Mouse (Mus musculus): ENCODE results near the gene Asic4. TPM values are rescaled to one million over a fixed set of nuclear protein-coding genes. Genes with fewer than 3 reads are reported as not detected.
A peak's percentile ranks its signal among the peaks of the same experiment; 100 is the strongest.

Gene Asic4
- total and polyA plus RNA-seq, 3 experiments = 0.18 to 0.19 TPM; not detected in 1

DNA sequence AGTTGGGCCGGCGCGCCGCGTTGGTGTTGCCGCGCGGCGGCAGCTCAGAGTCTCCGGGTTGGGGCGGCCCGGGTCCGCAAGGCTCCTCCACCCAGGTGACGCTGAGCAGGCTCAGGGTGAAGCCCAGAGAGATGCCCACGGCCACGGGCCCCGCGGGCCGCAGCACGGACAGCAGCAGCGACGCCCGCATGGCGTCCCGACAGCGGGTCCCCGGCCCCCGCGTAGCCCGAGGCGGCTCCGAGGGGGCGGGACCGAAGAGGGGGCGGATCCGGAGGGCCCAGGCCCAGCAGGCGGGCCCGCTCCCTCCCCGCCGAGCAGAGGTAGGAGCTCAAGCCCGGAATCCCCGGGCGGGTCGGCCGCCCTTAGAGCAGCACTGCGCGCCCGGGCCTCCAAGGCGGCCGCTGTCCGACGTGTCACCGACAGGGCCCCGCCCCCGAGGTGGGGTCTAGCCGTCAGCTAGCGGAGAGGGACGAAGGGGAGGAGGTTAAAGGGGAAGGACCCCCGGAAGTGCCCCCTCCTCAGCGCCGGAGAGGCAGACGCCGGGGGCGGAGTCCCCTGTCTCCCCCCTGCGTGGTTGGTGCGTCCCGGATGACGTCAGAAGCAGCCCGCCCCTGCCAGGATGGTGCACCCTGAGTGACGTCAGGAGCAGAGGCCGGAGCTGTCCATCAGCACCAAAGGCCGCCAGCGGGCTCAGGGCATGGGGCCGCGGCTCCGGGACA, 28.8 kb downstream of the Asic4 start, which contains the start of the genes Chpf and Tmem198 (continued):
- TF ChIP-seq USF1 (IDR thresholded peaks at IDR 0.05; ENCODE audit: low read depth, low read length) (peak; percentile 25; the same call in 1 of the 2 replicates), MYC (IDR thresholded peaks at IDR 0.05; ENCODE audit: low read depth, low read length) (no peak), E2F4 (IDR thresholded peaks at IDR 0.05; ENCODE audit: borderline replicate concordance, low read depth, low read length) (no peak), MXI1 (IDR thresholded peaks at IDR 0.05; ENCODE audit: low read depth, low read length) (peak; percentile 94), ZKSCAN1 (IDR thresholded peaks at IDR 0.05; ENCODE audit: low read depth, low read length) (no peak), KAT2A (conservative IDR thresholded peaks at IDR 0.05; ENCODE audit: low read depth, low read length) (no peak; the same call in 1 of the 2 replicates), GABPA (IDR thresholded peaks at IDR 0.05; ENCODE audit: low read depth, low read length) (peak; percentile 75; the same call in 1 of the 2 replicates), CHD1 (IDR thresholded peaks at IDR 0.05; ENCODE audit: low read depth, low read length) (0 out of 2 replicates have a peak, but pooled peaks have one; percentile 90), EP300 (IDR thresholded peaks at IDR 0.05; ENCODE audit: low read depth in 1 of 2, low read length in 2 of 2) (no peak), CHD2 (IDR thresholded peaks at IDR 0.05; ENCODE audit: low read length) (no peak), MAZ (IDR thresholded peaks at IDR 0.05; ENCODE audit: low read depth, low read length) (peak; percentile 97), SMC3 (IDR thresholded peaks at IDR 0.05; ENCODE audit: low read depth, low read length) (no peak)

DNA sequence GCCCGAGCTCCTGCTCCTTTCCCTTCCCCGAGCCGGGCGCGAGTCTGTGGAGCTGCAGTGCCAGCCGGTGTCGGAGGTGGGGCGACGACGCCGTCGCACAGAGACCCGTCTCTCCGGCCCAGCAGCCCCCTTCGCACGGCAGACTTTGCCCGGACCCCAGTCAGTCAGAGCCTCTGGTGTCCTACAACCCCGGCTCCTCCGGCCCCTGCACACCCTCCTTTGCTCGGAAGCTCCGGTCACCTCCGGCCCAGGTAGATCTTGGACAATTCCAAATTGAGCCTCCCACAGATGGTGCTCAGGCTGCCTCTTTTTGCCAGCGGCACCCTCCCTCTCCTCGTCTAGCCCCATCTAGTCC, 29.4 kb downstream of the Asic4 start:
- TF ChIP-seq MEF2A (IDR thresholded peaks at IDR 0.05; ENCODE audit: extremely low read depth, insufficient replicate concordance, low read depth, low read length, poor library complexity, severe bottlenecking) (no peak), NELFE (IDR thresholded peaks at IDR 0.05; ENCODE audit: low read depth, low read length) (no peak), MAFK (IDR thresholded peaks at IDR 0.05; ENCODE audit: borderline replicate concordance, low read depth, low read length) (no peak), BHLHE40 (IDR thresholded peaks at IDR 0.05; ENCODE audit: borderline replicate concordance, low read depth, low read length) (no peak), MYB (IDR thresholded peaks at IDR 0.05; ENCODE audit: low read depth, low read length) (no peak), ZMIZ1 (IDR thresholded peaks at IDR 0.05; ENCODE audit: low read depth, low read length) (no peak), JUND (IDR thresholded peaks at IDR 0.05; ENCODE audit: low read depth, low read length) (no peak), RAD21 (IDR thresholded peaks at IDR 0.05; ENCODE audit: low read depth, low read length) (no peak), TBP (IDR thresholded peaks at IDR 0.05; ENCODE audit: low read depth, low read length) (no peak), NRF1 (IDR thresholded peaks at IDR 0.05; ENCODE audit: insufficient read depth, low read depth, low read length, poor library complexity, severe bottlenecking) (no peak), MAZ (IDR thresholded peaks at IDR 0.05; ENCODE audit: low read depth, low read length) (no peak), CHD1 (IDR thresholded peaks at IDR 0.05; ENCODE audit: low read depth, low read length) (no peak), KAT2A (conservative IDR thresholded peaks at IDR 0.05; ENCODE audit: low read depth, low read length) (no peak)
- DNase-seq (ENCODE audit: low read depth, low spot score) = no peak
- H3K27me3 ChIP-seq (ENCODE audit: control insufficient read depth in 1 of 2, insufficient read depth in 2 of 2, low read length in 2 of 2) = no peaks in the 10 kb centered on the region
- no peak overlapping the region for H3K27ac ChIP-seq (ENCODE audit: control insufficient read depth, low read depth, low read length)
- peaks cover 0 to 5% of the 10 kb centered on the region in 2 experiments; a peak in 3 of 4 replicates for H3K36me3 ChIP-seq (ENCODE audit: control insufficient read depth in 1 of 2, insufficient read depth in 2 of 2, low read length in 2 of 2)
- H3K4me3 ChIP-seq (ENCODE audit: control insufficient read depth in 1 of 2, insufficient read depth in 1 of 2, low read depth in 2 of 2, low read length in 2 of 2) = peak overlapping the region in 1 of 2 experiments; percentile 34; a peak in 2 of 4 replicates
- no peaks in the 10 kb centered on the region for H3K9me3 ChIP-seq (replicated peaks; ENCODE audit: insufficient read depth, low read length)
- H3K79me2 ChIP-seq (ENCODE audit: control insufficient read depth, insufficient read depth, low read length, poor library complexity) = peaks cover 3% of the 10 kb centered on the region; the same call in 1 of the 2 replicates
- 0 out of 4 replicates have a peak, but pooled peaks cover 0 to 4% of the 10 kb centered on the region in 2 experiments for H3K4me1 ChIP-seq (ENCODE audit: control insufficient read depth in 1 of 2, insufficient read depth in 2 of 2, low read length in 2 of 2)
- no peak overlapping the region for H3K9ac ChIP-seq (ENCODE audit: control insufficient read depth, low read depth, low read length, poor library complexity, severe bottlenecking)

Data from MEL (cell line).